Mouse (Mus musculus): ENCODE measurements around the gene Ermp1. TPM values are rescaled to one million over a fixed set of nuclear protein-coding genes. Genes with fewer than 3 reads are reported as not detected.

Ermp1 gene
- polyA plus RNA-seq, 1 experiment: 8.8 TPM

DNA sequence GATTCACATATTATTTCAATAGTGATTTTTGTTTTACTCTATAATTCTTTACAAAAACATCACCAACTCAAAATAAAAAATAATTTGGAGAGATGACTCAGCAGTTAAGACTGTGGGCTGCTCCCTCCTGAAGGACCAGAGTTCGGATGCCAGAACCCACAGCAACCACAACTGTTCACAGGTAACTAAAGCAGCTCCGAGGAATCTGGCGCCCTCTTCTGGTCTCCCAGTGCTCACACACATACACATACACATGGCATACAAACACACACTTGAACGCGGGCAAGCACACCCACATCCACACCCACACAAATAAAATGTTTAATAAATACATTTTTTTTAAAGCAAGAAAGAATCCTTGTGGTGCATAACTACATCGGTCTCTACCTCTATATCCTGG is 3.5 kb downstream of the Ermp1 start:
- H3K4me3 ChIP-seq (ENCODE audit: insufficient read depth, poor library complexity, severe bottlenecking): no peak overlapping the region
- no peaks in the 10 kb centered on the region for H3K27me3 ChIP-seq (ENCODE audit: control insufficient read depth, insufficient read depth, insufficient read length)
- TF ChIP-seq CTCF (IDR thresholded peaks at IDR 0.05; ENCODE audit: control insufficient read depth, insufficient read depth, insufficient read length) (peak; percentile 8), CEBPB (IDR thresholded peaks at IDR 0.05; ENCODE audit: low read depth) (no peak)
- peaks cover 7% of the 10 kb centered on the region for H3K36me3 ChIP-seq (ENCODE audit: control insufficient read depth, insufficient read depth)
- H3ac ChIP-seq (ENCODE audit: control insufficient read depth, insufficient read length, low read depth): no peak overlapping the region
- no peaks in the 10 kb centered on the region for H3K79me3 ChIP-seq (ENCODE audit: low read depth)
- H3K79me2 ChIP-seq (ENCODE audit: control insufficient read depth, insufficient read depth): no peaks in the 10 kb centered on the region

DNA sequence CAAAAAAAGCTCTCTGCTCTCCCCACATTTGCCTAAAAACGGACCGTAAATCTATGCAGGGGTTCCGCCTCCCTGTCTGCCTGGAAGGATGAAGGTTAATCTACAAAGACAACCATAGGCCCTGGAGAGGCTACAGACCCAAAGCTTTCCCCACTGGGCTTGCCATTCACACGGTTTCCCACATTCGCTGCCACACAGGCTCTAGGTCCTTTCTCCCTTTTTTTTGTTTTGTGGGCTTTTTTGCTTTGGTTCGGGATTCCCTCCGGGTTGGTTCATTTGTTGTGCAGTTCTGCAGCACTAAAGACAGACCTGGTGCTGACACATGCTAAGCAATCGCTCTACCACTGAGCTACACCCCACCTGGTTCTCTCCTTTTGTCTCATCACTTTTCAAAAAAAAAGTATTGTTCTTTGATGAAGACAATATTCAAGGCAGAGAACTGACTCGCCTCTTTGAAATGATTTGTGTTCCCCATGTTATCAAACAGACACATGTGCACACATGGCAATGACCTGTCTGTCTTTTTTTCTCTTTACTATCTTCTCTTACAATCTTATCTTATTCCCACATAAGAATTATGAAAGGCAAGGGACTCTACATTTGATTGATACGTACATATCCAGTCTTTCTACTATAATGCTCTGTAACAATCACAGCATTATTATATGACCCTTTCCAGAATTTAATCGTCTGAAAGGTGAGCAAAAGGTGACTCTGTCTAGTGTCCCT is 4.9 kb downstream of the Ermp1 start:
- H3ac ChIP-seq (ENCODE audit: control insufficient read depth, insufficient read length, low read depth): no peak overlapping the region
- H3K36me3 ChIP-seq (ENCODE audit: control insufficient read depth, insufficient read depth): peaks cover 7% of the 10 kb centered on the region
- no peak overlapping the region for H3K4me3 ChIP-seq (ENCODE audit: insufficient read depth, poor library complexity, severe bottlenecking)
- no peaks in the 10 kb centered on the region for H3K79me2 ChIP-seq (ENCODE audit: control insufficient read depth, insufficient read depth)
- H3K79me3 ChIP-seq (ENCODE audit: low read depth): no peaks in the 10 kb centered on the region
- no peaks in the 10 kb centered on the region for H3K27me3 ChIP-seq (ENCODE audit: control insufficient read depth, insufficient read depth, insufficient read length)
- no peak for TF ChIP-seq CTCF (IDR thresholded peaks at IDR 0.05; ENCODE audit: control insufficient read depth, insufficient read depth, insufficient read length)
- TF ChIP-seq MAX (IDR thresholded peaks at IDR 0.05): no peak
- TF ChIP-seq USF1 (IDR thresholded peaks at IDR 0.05; ENCODE audit: low read depth): no peak
- no peak for TF ChIP-seq CEBPB (IDR thresholded peaks at IDR 0.05; ENCODE audit: low read depth)
- no peak for TF ChIP-seq FOSL1 (IDR thresholded peaks at IDR 0.05; ENCODE audit: insufficient read depth, low read length, poor library complexity, severe bottlenecking)
- no peak for TF ChIP-seq MYOG (IDR thresholded peaks at IDR 0.05; ENCODE audit: control insufficient read depth, extremely low read depth, insufficient read length)
- TF ChIP-seq MYOD1 (IDR thresholded peaks at IDR 0.05; ENCODE audit: control insufficient read depth, insufficient read length, low read depth): no peak

DNA sequence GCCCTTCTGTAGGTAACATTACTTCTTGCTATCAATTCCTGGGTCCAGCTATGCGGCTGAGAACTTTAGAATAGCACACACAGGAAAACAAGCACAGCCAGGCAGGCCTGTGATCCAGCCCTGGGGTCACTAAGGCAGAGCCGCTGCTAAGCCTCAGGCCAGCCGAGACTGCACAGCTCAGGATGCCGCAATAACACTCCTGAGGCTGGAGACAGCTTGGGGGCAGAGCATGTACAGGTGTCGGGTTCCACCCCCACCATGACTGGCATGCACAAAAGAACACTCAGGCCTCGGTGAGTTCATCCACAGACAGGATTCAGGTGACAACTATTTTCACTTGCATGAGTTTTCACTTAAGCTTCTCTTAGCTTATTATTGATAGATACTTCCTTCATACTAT is 6.0 kb downstream of the Ermp1 start:
- peaks cover 7% of the 10 kb centered on the region for H3K36me3 ChIP-seq (ENCODE audit: control insufficient read depth, insufficient read depth)
- no peak overlapping the region for H3ac ChIP-seq (ENCODE audit: control insufficient read depth, insufficient read length, low read depth)
- H3K79me2 ChIP-seq (ENCODE audit: control insufficient read depth, insufficient read depth): no peaks in the 10 kb centered on the region
- no peaks in the 10 kb centered on the region for H3K79me3 ChIP-seq (ENCODE audit: low read depth)
- no peaks in the 10 kb centered on the region for H3K27me3 ChIP-seq (ENCODE audit: control insufficient read depth, insufficient read depth, insufficient read length)
- H3K4me3 ChIP-seq (ENCODE audit: insufficient read depth, poor library complexity, severe bottlenecking): no peak overlapping the region
- TF ChIP-seq USF1 (IDR thresholded peaks at IDR 0.05; ENCODE audit: low read depth): no peak
- TF ChIP-seq CEBPB (IDR thresholded peaks at IDR 0.05; ENCODE audit: low read depth): no peak
- no peak for TF ChIP-seq MAX (IDR thresholded peaks at IDR 0.05)
- TF ChIP-seq CTCF (IDR thresholded peaks at IDR 0.05; ENCODE audit: control insufficient read depth, insufficient read depth, insufficient read length): no peak
- TF ChIP-seq MYOG (IDR thresholded peaks at IDR 0.05; ENCODE audit: control insufficient read depth, extremely low read depth, insufficient read length): no peak
- TF ChIP-seq FOSL1 (IDR thresholded peaks at IDR 0.05; ENCODE audit: insufficient read depth, low read length, poor library complexity, severe bottlenecking): no peak
- TF ChIP-seq MYOD1 (IDR thresholded peaks at IDR 0.05; ENCODE audit: control insufficient read depth, insufficient read length, low read depth): no peak

DNA sequence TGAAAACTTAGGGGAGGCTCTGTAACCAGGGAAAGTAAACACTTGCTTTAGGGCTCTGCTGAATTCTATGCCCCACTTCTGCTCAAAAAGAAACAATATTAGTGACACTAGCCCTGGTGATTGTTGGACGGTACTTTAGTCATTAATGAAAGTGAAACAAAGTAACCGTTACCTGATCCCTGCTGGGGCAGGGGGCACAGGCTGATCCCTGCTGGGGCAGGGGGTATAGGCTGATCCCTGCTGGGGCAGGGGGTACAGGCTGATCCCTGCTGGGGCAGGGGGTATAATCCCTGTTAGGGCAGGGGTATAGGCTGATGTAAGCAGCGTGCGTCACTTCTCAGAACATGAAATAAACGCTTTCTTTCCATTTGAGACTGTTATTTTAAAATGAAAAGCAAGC is 6.7 kb downstream of the Ermp1 start:
- Histone ChIP-seq H3ac (ENCODE audit: control insufficient read depth, insufficient read length, low read depth) (no peak overlapping the region), H3K79me3 (ENCODE audit: low read depth) (no peaks in the 10 kb centered on the region), H3K27me3 (ENCODE audit: control insufficient read depth, insufficient read depth, insufficient read length) (no peaks in the 10 kb centered on the region), H3K79me2 (ENCODE audit: control insufficient read depth, insufficient read depth) (no peaks in the 10 kb centered on the region), H3K36me3 (ENCODE audit: control insufficient read depth, insufficient read depth) (peaks cover 7% of the 10 kb centered on the region), H3K4me3 (ENCODE audit: insufficient read depth, poor library complexity, severe bottlenecking) (no peak overlapping the region)
- no peak for TF ChIP-seq MAX (IDR thresholded peaks at IDR 0.05)
- TF ChIP-seq CEBPB (IDR thresholded peaks at IDR 0.05; ENCODE audit: low read depth): no peak
- TF ChIP-seq FOSL1 (IDR thresholded peaks at IDR 0.05; ENCODE audit: insufficient read depth, low read length, poor library complexity, severe bottlenecking): no peak
- no peak for TF ChIP-seq USF1 (IDR thresholded peaks at IDR 0.05; ENCODE audit: low read depth)
- TF ChIP-seq CTCF (IDR thresholded peaks at IDR 0.05; ENCODE audit: control insufficient read depth, insufficient read depth, insufficient read length): no peak
- no peak for TF ChIP-seq MYOG (IDR thresholded peaks at IDR 0.05; ENCODE audit: control insufficient read depth, extremely low read depth, insufficient read length)
- no peak for TF ChIP-seq MYOD1 (IDR thresholded peaks at IDR 0.05; ENCODE audit: control insufficient read depth, insufficient read length, low read depth)

DNA sequence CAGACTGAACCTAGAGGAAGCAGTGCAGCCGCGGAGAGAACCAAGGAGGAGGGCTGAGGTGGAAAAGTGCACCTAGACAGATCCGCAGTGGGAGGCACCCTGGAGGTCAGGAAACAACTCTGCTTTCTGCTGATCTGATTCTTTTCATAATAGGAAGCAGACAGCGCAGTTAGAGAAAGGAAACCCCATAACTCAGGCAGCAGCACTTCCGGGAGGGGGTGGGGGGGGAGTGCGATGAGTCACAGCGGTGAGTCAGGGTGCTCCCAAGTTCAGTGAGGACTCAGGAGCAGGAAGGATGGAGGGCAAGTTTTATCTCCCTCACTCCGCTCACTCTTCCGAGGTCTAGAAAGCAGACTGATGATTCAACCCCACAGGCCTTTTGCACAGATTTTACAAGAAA is 7.2 kb downstream of the Ermp1 start:
- peak; percentile 83 for TF ChIP-seq FOSL1 (IDR thresholded peaks at IDR 0.05; ENCODE audit: insufficient read depth, low read length, poor library complexity, severe bottlenecking)
- no peak for TF ChIP-seq USF1 (IDR thresholded peaks at IDR 0.05; ENCODE audit: low read depth)
- no peak for TF ChIP-seq CEBPB (IDR thresholded peaks at IDR 0.05; ENCODE audit: low read depth)
- Histone ChIP-seq H3K4me3 (ENCODE audit: insufficient read depth, poor library complexity, severe bottlenecking) (peak overlapping the region; percentile 12), H3K36me3 (ENCODE audit: control insufficient read depth, insufficient read depth) (peaks cover 7% of the 10 kb centered on the region), H3ac (ENCODE audit: control insufficient read depth, insufficient read length, low read depth) (peak overlapping the region; percentile 50), H3K79me3 (ENCODE audit: low read depth) (no peaks in the 10 kb centered on the region), H3K27me3 (ENCODE audit: control insufficient read depth, insufficient read depth, insufficient read length) (no peaks in the 10 kb centered on the region), H3K79me2 (ENCODE audit: control insufficient read depth, insufficient read depth) (no peaks in the 10 kb centered on the region)

DNA sequence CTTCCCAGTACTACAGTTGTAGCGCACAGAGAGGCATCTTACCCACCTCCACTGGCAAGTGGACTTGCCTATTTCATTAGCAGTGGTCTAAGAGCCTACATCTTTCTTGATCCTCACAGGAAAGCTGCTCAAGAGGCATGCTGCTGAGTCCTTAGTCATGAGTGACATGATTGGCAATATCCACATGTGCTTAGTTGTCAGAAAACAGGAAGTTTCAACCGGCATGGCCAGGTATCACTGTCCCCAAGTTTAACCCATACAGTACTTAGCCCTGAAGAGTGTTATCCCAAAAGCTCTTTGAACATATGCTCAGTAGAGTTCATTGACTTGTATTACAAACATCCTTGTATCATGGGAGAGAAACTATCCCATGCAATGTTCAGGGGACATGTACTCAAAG is 36.1 kb downstream of the Ermp1 start:
- TF ChIP-seq CTCF (IDR thresholded peaks at IDR 0.05; ENCODE audit: control insufficient read depth, insufficient read depth, insufficient read length) (no peak), MAX (IDR thresholded peaks at IDR 0.05) (no peak), MYOD1 (IDR thresholded peaks at IDR 0.05; ENCODE audit: control insufficient read depth, insufficient read length, low read depth) (no peak), FOSL1 (IDR thresholded peaks at IDR 0.05; ENCODE audit: insufficient read depth, low read length, poor library complexity, severe bottlenecking) (no peak), CEBPB (IDR thresholded peaks at IDR 0.05; ENCODE audit: low read depth) (no peak), USF1 (IDR thresholded peaks at IDR 0.05; ENCODE audit: low read depth) (no peak), MYOG (IDR thresholded peaks at IDR 0.05; ENCODE audit: control insufficient read depth, extremely low read depth, insufficient read length) (no peak)
- H3K79me2 ChIP-seq (ENCODE audit: control insufficient read depth, insufficient read depth): no peaks in the 10 kb centered on the region
- no peaks in the 10 kb centered on the region for H3K27me3 ChIP-seq (ENCODE audit: control insufficient read depth, insufficient read depth, insufficient read length)
- no peaks in the 10 kb centered on the region for H3K79me3 ChIP-seq (ENCODE audit: low read depth)
- H3ac ChIP-seq (ENCODE audit: control insufficient read depth, insufficient read length, low read depth): no peak overlapping the region
- no peak overlapping the region for H3K4me3 ChIP-seq (ENCODE audit: insufficient read depth, poor library complexity, severe bottlenecking)
- H3K36me3 ChIP-seq (ENCODE audit: control insufficient read depth, insufficient read depth): peaks cover 22% of the 10 kb centered on the region

Data from C2C12 (cell line).